Mouse (Mus musculus): Measurements from ENCODE around the gene Uaca.

Gene Uaca

GRCm38 (mm10) chr9:60885148-60885547 lies 90.8 kb downstream of the Uaca start:
- no peak for DNase-seq (ENCODE audit: low read depth, low spot score)

GRCm38 (mm10) chr9:60886431-60887371 lies 92.4 kb downstream of the Uaca start:
- DNase-seq (ENCODE audit: low read depth, low spot score) = no peak

- DNase-seq (ENCODE audit: low read depth, low spot score) = no peak
Observed at GRCm38 (mm10) chr9:60887389-60887811, 93.1 kb downstream of the Uaca start.

GRCm38 (mm10) chr9:60893511-60893910 lies 99.2 kb downstream of the Uaca start:
- DNase-seq (ENCODE audit: low read depth, low spot score) = no peak

GRCm38 (mm10) chr9:60895486-60896110 lies 101.3 kb downstream of the Uaca start:
- peak; percentile 45 for DNase-seq (ENCODE audit: low read depth, low spot score)

DNA sequence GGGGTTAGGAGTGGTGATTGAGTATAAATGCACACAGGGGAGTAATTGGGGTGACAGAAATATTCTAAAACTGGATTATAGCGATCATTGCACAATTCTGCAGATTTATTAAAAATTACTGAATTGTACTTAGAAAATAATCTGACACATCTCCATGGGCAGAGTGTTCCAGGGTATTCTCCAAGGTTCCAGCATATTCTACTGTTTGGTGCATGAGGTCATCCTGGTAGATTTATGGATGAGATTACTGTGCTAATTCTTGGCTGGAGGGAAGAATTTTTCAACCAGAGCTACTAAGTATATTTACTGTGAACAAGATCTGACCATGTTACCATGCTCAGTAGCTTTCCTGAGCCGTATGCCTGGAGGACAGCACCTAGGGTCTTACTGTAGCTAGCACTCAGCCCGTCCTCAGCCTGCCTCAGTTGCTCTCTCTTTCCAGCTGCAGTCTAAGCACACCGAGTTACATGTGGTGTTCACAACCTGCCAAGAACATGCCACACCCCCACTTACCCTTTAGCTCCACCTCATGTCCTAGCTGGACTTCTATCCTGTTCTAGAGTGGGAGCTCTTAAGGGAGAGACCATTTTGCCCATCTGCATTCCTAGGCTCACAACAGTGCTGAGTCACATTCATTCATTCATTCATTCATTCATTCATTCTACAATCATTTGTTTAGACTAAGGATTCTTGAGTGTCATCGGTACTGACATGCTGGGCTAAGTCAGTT lies 104.1 kb downstream of the Uaca start:
- no peak for DNase-seq (ENCODE audit: low read depth, low spot score)

DNA sequence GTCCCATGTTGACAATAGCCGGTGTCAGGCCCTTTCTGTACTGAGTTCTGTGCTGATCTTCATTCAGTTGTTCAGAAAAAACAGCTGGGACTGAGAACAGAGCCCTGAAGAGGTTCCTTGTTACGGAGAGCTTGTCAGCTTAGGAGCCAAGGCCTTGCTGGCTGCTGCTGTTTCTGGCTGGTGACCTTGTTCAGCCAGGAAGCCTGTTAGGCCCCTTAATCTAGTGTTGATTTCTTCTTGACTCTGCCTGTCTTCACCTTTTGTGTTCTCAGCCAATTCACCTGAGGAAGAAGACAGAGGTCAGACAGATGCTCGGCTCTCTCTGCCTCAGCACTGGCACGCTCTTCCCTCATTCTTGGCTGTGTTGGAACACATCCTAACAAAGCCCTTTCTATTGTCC lies 104.9 kb downstream of the Uaca start:
- DNase-seq (ENCODE audit: low read depth, low spot score) = no peak

DNA sequence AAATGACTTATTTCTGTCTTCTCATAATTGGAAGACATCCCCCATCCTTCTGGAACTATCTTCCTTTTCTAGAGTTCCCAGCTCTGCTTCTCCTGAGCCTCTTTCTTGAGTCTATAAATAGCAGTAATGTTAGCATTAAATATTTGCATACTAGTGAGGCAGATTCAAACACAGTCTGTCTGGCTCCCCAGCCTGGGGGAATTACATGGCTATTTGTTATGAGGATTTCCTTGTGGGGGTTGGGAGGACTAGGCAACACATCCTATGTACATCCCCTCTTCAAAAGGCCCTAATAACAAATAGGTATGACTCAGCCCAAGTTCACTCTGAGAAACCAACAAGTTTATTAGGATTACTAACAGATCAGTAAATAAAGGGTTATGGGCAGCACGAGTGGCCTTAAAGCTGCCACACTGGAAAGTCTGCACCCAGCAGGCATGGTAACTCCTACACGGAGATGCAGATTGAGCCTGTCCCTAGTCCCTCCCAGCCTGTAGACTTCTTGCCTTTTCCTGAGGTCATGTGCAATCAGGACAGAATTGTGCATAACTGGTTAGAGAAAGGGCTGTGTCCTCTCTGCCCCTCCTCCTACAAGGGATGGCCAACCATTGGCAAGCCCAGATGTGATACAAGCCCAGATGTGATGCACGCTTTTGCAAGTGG lies 105.6 kb downstream of the Uaca start:
- no peak for DNase-seq (ENCODE audit: low read depth, low spot score)

- DNase-seq (ENCODE audit: low read depth, low spot score) = no peak
Observed at GRCm38 (mm10) chr9:60912266-60912665, 117.9 kb downstream of the Uaca start.

DNA sequence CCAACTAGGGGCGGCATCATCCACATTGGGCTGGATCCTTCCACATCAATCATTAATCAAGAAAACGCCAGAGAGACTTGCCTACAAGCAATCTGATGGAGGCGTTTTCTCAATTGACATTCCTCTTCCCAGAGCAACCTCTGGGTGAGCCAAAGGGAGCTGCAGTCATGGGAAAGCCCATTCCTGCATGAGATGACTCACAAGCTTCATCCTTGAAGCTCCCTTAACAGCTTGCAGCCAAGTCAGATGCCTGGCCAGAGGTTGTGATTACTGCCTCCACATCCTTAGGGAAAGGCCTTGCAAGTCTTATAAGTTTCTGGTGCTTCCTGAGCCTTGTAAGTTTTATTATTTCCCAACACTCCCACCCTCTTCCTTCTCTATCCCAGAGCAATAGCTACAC lies 119.3 kb downstream of the Uaca start:
- no peak for DNase-seq (ENCODE audit: low read depth, low spot score)

DNA sequence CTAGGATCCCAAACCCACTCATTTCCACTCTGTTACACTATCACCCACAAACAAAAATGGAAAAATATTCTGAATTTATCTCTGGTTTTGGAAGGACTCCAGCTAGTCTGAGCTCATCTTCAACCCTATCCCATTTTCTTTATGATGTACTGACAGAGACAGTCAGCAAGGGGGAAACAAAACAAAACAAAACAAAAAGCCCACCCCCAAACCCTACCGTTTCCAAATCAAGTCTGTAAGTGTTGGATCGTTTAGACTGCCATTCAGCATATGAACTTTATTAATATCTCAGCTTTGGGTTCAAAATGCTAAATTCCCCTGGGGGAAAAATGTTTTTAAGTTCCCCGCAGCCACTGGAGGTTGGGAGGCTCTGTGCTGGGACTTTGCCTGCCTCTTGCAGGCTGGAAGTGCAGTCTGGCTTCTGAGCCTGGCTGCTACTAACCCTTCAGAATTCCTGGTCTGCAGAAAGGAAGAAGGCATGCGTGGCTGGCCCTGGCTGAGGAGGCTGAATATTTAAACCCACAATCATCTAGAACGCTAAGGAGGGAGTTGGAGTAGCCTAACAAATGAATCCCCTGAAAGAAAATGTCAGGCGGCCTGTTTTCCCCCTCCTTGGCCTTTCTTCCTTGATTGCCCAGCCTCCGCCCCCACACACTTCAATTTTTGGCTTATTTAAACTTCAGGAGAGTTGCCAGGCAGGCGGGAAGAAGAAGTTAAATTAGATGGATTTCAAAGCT lies 125.8 kb downstream of the Uaca start:
- DNase-seq (ENCODE audit: low read depth, low spot score) = no peak

DNA sequence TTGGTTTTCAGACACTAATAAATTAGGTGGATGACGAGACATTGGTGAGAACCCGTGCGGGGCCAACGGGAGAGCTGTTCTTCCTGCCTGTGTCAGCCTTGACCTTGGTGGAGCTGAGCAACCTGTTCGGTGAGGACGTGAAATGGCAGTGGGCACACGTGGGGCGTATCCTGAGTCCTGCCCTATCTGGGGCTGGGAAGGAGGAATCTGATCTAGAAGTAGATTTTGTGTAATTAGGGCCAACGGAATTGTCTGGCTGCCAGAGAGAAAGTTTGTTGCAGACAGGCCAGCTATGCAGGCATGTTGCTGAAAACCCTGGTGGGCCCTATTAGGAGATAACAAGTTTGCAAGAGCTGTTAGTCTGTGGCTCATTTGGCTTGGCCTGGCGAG lies 126.3 kb downstream of the Uaca start:
- DNase-seq (ENCODE audit: low read depth, low spot score) = no peak

GRCm38 (mm10) chr9:60921287-60921686 lies 126.9 kb downstream of the Uaca start:
- DNase-seq (ENCODE audit: low read depth, low spot score) = no peak

GRCm38 (mm10) chr9:60921831-60922230 lies 127.5 kb downstream of the Uaca start:
- DNase-seq (ENCODE audit: low read depth, low spot score) = no peak

GRCm38 (mm10) chr9:60926301-60926700 lies 132.0 kb downstream of the Uaca start:
- no peak for DNase-seq (ENCODE audit: low read depth, low spot score)

DNA sequence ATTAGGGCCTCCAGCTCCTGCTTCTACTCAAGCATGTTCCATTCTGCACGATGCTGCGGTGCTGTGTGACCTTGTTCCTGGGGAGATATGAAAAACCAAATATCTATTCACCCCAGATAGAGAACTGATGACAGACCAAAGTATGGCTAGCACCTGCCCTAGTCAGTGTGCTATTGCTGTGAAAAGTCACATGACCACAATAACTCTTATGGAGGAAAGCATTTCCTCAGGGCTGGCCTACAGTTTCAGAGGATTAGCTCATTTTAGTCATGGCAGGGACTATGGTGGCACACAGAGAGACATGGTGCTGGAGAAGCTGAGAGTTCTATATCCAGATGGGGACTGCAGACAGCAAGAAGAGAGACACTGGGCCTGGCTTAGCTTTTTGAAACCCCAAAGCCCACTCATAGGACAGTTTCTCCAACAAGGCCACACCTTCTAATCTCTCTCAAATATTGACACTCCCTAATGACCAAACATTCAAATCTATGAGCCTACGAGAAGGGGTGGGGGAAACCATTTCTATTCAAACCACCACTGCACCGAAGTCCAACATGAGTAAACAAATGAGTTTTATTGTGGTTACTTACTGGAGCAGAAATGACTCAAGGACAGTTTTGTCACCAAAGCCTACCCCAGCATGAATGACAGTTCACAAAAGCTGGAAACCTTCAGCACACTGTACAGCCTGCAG lies 135.1 kb downstream of the Uaca start:
- DNase-seq (ENCODE audit: low read depth, low spot score) = no peak
